Mouse (Mus musculus): ENCODE data around the gene Qser1.

DNA sequence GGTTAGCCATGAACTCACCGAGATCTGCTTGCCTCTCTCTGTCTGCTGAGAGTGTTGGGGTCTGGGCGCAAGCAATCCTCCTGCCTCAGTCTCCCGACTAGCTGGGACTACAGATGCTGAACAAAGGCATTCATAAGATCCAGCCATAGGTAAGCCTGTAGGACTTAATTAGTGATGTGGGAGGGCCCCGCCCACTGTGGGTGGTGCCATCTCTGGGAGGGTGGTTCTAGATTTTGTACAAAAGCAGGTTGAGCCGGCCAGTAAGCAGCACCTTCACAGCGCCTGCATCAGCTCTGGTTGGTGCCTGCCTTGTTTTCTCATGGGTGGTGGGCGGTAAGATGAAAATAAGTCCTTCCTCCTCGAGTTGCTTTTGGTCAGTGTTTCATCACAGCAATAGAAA is 70.3 kb downstream of the Qser1 start:
- no peak for TF ChIP-seq POLR2A (IDR thresholded peaks at IDR 0.05; ENCODE audit: low read depth, low read length)
- TF ChIP-seq CTCF (IDR thresholded peaks at IDR 0.05; ENCODE audit: borderline replicate concordance, insufficient read depth, low read length): no peak
